Mouse (Mus musculus): Measurements from ENCODE around the gene 4921507P07Rik. TPM values are rescaled to one million over a fixed set of nuclear protein-coding genes. Genes with fewer than 3 reads are reported as not detected.

Gene 4921507P07Rik
- 0.41 and 0.56 TPM in 2 replicates for polyA plus RNA-seq (2015; fragmentation: Nextera tagmentation; extraction: Ambion mirVana)

DNA sequence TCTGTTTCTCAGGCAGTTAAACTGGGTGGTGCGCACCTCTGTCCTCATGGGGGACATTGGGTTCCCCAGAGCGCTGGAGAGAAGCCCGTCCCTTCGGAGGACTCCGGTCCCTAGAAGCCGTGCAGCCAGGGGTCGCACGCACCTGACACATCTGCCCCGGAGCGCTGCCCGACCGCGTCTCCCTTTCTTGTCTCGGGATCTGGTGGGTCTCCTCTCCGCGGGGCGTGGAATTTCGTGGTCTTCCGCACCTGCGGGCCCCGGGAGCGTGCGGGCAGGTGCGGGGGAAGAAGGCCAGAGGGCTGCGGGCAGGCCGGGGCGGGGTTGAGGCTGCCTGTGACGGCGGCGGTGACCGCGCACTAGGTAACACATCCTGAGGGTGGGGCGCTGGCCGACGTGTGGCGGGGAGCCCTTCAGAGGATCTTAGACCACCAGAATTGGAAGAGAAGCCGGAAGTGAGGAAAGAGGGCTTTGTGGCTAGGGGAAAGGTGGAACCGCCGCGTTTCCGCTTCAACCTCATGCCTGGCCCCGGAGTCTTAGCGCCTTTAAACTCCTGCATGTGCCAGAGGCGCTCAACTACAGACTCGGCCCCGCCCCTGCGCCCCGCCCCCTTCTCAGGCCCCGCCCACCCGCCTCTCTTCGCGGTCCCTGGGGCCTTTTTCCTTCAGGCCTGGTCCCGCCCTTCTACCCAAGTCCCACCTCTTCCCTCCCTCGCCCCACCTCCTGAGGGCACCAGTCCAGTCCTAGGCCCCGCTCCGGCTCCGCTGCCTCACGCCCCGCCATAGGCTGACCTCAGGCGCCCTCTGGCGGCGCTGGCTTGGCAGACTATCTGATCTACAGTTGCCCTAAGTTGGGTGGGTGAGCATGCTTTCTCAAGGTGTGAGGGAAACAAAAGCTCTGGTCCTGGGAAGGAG, at the start of gene 4921507P07Rik:
TSS of gene 4921507P07Rik (minus strand) at position 332 of the 911 bp plus-strand sequence.

DNA sequence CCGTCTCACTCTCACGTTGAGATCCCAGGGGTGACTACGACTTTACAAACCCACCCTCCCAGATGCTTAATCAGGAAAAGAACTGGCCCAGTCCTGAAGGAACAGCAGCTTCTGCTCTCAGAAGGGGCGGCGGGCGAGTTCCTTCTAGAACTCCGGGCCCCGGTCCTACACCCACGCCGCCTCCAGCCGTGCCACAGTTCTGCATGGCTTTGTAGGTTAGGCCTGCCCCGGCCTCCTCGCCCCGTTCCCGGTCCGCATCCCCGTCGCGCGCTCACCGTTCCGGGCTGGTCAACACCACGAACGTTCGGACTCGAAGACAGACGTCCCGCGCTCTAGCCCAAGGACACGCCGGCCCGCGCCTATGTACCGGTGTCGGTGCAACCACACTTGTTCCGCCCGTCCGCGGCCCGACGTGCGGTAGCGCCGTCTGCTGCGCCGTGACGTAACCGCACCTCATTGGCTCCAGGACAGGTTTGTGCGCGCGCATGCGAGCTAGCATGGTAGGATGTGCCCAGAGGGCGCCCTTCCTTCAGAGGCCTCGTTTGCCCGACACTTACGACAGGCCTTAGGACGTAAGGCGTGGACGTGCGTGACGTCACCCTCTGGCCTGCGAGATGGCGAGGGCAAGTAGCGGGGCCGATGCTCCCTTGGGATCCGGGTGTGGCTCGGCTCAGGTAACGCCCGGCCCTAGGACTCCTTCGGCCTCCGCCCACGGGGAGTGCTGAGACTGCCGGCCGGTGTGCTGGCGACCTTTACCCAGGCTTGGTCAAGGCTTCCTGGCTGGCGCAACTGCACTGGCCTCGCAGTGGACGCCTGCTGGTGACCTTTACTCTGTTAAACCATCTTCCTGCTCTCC, 30.1 kb downstream of the 4921507P07Rik start, which contains the start of gene Cycs:
TSS of gene Cycs (minus strand) at position 398 of the 856 bp plus-strand sequence.

Other genes starting within 250 kb of the 4921507P07Rik start
- 1.5 and 1.9 TPM in 2 replicates for gene Osbpl3, start 140.4 kb downstream of the 4921507P07Rik start, polyA plus RNA-seq (2015; fragmentation: Nextera tagmentation; extraction: Ambion mirVana)
- gene Cycs, start 30.1 kb downstream of the 4921507P07Rik start, polyA plus RNA-seq (2015; fragmentation: Nextera tagmentation; extraction: Ambion mirVana): 35.5 and 37.7 TPM in 2 replicates
- not detected in 2 replicates for gene Npvf, start 57.8 kb upstream of the 4921507P07Rik start, polyA plus RNA-seq (2015; fragmentation: Nextera tagmentation; extraction: Ambion mirVana)

Measured in spleen, postnatal 0 days (tissue).